Mouse (Mus musculus): ENCODE measurements around the gene Zbtb21.
"Not testable (repeated sequence)": the region's sequence is repeated elsewhere in the genome, so short reads cannot be mapped to it uniquely, and the experiment has no call there.

The Zbtb21 gene

DNA sequence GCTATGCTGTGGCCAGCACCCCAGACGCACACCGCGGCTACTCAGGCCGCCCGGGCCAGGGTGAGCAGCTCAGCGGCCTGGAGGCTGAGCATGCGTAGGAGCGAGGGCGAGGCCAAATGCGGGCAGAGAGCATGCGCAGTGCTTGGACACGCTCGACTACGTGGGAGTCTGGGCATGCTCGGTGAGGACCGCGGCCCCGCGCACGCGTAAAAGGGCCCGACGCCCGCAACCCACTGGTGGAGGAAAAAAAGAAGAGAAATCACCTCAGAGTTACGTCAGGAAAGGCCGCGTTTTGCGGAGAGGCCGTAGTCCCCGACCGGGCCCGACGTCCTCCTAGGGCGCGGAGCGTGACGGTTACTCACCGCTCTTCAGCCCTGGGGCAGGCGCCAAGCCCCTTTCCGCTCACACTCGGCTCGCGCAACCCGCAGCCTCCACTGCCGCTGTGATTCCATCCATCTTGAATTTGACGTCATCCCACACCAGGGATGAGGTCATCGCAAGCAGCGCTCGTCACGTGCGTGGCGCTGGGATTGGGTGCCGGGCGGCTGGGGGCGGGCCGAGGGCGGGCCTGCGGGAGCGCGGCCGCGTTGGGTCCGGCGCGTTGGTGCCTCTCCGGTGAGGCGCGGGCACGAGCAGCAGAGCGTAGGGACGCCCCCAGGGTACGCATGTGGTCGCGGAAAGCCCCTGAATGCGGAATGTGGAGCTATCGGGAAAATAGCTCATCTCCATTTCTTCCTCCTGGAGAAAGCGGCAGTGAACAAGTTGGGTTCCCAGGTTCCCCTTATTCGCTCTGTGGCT is at the start of gene Zbtb21, which contains the start of gene C2cd2:
Gene Zbtb21 (minus strand): TSS at position 472 of the 798 bp plus-strand sequence.
Gene C2cd2 (minus strand): TSS at position 448 of the 798 bp plus-strand sequence.
- no peak for DNase-seq (ENCODE audit: extremely low read depth, low read depth, low spot score)

DNA sequence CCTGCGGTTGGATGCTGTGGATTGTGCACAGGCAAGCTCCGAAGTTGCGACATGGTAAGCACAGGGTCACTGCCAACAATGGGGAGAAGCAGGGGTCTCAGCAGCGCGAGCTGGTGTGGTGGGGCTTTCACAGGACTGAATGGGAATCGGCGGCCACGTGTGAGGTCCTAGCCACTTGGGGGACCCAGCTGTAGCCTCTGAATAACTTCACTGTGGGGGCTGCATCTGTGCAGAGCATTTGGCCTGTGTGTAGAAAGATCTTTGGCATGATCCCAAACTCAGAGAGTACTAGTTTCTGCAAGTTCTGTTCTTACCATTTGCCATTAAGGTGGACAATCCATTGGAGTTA is 34.9 kb upstream of the Zbtb21 start:
- not testable (repeated sequence) for DNase-seq (ENCODE audit: extremely low read depth, low read depth, low spot score)

DNA sequence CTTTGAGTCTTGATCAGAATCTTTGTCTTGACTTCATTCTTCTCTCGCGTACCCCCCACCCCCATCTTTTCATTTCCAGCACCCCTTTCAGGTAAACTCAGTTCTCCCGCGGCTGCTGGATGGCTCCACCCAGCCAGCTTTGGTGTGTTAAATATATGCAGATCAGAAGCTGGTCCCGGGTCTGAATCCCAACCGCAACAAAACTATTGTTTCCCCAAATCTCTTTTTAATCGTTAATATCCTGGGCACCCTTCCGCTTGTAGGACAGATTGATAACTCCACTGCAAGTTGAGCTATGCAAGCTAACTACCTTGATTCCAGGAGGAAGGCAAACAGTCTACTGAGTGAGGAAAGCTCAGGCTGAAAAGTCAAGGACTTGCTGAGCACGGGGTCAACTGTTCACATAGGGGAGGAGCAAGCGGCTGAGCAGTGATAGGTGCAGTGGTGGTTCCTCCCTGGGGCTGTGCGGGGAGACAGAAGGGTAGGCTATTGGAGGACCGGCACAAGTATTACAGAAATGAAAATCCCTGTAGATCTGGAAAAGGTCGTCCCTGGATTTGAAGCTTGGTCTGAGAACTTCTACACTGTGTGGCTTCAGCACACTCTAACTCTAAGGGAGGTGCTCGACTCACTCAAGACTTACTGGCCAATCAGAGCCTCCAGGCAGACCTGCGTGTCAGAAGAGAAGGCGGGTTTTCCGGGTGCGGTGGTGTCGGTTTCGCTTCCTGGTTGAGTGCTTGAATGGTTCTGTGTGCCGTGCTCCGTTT is 34.4 kb upstream of the Zbtb21 start, which contains the start of gene B230307C23Rik:
Gene B230307C23Rik (plus strand): TSS at position 700 of the 767 bp plus-strand sequence.
- peak; percentile 54 for DNase-seq (ENCODE audit: extremely low read depth, low read depth, low spot score)

DNA sequence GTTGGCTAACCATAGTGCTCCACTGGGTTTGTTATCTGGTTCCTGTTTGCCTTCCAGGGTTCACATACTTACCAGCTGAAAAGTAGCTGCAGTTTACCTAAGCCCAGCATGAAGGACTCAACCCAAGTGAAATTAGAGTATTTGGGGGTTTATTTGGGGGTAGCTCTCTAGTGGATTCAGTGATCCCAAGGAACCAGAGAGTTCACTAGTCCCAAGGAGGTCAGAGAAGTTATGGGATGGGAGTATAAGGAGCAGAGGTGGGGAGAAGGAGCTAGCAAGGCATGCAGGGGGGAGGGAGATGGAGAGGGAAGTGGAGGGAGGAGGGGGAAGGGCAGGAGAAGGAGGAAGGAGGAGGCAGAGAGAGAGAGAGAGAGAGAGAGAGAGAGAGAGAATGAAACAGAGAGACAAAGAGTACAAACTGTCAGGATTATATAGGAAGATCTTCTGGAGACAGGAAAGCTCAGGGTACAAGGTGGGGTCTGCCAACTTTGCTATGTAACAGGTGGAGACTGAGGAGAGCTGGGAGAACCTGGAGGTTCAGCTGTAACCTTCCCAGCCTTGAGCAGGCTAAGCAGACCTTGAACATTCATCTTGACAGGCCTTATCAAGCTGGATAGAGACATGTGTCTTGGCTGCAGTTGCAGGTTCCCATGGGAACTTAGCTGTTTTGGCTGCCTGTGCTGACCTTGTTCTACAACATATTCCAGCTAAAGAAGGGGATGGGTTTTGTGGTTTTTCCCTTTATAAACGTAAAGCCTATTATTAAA is 33.6 kb upstream of the Zbtb21 start:
- no peak for DNase-seq (ENCODE audit: extremely low read depth, low read depth, low spot score)

DNA sequence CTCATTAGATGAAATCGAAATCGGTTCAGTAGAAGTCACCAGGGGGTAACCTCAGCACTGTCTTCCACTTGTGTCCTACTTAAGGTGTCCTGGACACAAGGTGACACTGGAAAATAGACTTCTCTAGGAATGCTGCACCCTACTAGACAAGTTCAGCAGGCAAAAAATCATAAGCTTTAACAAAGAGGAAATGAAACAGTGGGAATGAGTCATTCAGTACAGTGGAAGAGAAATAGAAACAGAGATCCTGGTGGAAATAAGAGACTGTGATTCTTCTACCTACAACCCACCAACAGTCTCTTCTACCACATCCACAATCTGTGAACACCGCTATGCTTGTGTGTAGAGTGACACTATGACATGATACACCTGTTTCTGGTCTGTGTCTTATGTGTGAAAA is 30.1 kb upstream of the Zbtb21 start:
- DNase-seq (ENCODE audit: extremely low read depth, low read depth, low spot score) = not testable (repeated sequence)

DNA sequence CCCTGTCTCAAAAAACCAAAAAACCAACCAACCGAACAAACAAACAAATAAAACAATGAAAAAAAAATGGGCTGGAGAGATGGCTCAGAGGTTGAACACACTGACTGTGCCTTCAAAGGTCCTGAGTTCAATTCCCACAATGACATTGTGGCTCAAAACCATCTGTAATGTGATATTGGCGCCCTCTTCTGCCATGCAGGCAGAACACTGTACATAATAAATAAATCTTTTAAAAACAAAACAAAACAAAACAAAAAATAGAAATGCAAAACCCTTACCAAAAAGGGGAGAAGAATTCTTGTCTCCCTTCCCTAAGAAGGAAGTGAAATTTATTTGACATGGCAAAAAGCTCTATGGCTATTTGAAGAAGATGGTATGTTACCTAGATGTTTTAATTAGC is 29.1 kb upstream of the Zbtb21 start:
- DNase-seq (ENCODE audit: extremely low read depth, low read depth, low spot score) = no peak

DNA sequence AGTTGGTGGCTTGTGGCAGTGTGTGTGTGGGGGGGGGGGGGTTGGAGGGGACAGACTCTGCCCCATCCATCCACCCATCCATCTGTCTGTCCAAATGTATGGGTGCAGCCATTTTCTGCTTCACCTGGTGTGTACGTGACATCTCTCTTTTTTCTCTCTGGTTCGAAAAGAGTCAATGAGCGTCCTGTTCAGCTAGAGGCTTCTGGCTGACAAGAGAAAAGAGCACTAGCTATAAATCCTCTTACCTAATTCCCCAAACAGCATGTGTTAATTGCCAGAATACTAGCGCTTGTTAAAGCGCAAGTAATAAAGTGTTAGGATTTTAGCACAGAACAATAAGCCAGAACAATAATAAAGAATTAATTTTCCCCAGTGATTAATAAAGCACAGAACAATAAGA is 22.2 kb upstream of the Zbtb21 start:
- DNase-seq (ENCODE audit: extremely low read depth, low read depth, low spot score) = no peak

DNA sequence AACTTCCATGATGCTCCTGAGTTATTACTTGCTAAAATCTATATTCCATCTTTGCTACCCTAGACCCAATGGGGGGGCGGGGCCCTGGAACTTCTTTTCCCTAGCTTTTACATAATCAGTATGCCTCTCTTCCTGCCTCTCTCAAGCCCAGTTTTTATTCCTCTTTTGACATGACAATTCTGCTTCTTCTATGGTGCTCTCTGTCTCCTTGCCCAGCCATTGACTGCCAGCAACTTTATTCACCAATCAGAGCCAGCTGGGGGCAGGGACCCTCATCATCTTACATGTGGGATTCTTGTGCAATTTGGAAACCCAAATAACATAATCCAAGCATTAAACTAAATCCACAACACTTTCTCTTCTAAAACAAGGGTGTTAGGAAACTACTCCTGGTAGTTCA is 18.9 kb upstream of the Zbtb21 start:
- DNase-seq (ENCODE audit: extremely low read depth, low read depth, low spot score) = no peak

DNA sequence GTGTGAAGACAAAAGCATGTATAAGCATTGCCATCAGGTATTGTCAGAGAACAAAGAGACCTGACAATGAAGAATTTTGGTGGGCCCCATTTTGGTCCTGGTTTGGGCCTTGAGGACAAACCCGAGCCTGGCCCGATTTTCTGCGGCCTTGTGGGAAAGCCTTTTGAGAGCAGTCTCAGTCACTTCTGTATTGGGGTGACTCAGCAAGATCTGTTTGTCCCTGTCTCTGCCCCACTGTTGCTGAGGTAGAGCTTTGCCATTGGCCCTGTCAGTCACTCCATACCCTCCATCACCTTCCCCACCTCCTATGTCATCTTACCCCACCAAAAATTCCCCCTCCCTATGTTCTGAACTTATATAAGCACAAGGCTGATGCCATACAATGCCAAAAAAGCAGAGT is 15.3 kb upstream of the Zbtb21 start:
- DNase-seq (ENCODE audit: extremely low read depth, low read depth, low spot score) = no peak

DNA sequence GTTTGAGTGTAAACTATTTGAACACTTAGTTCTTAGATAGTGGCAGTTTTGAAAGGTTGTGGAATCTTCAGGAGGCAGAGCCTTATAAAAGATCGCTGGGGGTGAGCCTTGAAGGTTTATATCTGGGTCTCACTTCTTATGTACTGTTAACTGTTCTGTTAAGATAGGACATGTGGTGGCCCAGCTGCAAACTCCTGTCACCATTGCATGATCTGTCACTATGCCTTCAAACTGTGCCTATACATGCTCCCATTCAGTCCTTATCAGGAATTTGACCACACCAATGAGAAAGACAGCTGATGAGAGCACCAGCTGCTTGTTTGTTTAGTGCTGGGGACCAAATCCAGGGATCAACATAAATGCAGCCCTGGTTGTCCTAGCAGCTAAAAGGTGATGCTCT is 14.9 kb upstream of the Zbtb21 start:
- DNase-seq (ENCODE audit: extremely low read depth, low read depth, low spot score) = no peak

DNA sequence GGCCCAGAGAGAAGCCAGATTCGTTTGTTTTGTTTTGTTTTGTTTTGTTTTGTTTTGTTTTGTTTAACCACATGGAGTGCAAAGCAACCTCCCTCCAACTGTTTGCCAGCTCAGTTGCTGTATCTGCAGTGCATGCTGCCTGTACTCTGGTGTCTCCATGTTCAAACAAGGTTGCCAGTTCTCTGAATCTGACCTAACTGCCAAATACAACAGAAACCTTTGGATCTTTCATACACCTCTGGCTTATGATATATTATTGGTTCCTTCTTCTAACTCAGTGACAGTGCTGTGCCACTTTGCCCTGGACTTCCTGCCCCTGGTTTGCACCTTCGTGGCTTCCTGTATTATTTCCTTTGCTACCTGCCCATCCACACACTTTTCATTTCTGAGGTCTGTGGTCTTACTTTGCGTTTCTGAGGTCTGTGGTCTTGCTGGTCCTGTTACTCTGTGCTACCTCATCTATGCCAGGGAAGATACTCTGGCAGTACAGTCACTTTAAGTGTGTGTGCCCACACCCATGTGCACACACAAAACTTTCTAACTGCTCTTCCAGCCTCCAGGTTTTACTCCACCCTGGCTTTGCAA is 1.6 kb upstream of the Zbtb21 start:
- DNase-seq (ENCODE audit: extremely low read depth, low read depth, low spot score) = no peak

DNA sequence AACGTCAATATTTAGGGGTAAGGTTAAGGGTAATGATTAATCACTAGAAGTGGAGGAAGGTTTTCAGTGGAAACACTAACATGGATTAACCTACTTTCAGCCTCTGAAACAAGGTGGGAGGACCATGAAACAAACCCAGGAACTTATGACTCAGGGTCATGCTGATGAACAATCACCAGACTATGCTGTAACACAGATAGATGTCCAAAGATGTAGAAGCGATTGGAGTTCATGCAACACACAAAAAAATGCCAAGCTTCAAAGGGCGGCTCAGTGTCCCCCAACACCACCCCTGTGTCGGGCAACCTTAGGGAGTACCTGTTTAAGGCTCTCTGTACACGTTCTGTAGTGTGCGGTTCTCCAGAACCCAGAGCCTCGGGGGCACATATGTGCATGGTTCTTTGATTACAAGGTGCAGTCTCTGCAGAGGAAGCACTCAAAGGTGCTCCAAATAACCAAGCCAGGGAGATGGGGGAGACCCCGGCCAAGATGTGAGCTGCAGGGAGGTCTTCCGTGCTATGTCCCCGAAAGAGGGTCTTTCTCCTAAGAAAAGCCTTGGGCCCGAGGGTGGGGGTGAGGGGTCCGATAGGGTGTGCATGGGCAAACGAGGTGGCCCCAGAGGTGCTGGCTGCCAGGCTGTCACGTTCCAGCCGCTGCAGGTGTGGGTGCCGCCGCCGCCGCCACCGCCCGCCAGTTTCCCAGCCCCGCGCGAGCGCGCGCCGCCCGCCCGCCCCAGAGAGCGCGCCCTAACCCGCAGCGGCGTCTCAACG is 856 bp downstream of the Zbtb21 start:
- DNase-seq (ENCODE audit: extremely low read depth, low read depth, low spot score) = no peak

DNA sequence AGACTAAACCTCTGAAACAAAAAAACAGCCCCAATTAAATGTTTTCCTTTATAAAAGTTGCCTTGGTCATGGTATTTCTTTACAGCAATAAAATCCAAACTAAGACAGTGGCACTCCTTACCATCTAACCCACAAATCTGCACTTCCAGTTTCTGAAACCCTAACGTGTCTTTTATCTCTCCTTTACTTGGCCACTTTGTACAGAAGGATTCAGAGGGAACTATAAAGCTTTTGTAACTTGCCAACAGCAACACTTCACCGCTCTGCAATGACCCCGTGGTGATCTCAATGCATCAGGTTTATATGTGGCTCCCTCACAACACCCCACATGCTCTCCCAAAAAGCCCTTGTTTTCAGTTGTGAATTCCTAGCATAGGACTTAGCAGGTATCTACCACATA is 2.1 kb downstream of the Zbtb21 start:
- DNase-seq (ENCODE audit: extremely low read depth, low read depth, low spot score) = no peak

DNA sequence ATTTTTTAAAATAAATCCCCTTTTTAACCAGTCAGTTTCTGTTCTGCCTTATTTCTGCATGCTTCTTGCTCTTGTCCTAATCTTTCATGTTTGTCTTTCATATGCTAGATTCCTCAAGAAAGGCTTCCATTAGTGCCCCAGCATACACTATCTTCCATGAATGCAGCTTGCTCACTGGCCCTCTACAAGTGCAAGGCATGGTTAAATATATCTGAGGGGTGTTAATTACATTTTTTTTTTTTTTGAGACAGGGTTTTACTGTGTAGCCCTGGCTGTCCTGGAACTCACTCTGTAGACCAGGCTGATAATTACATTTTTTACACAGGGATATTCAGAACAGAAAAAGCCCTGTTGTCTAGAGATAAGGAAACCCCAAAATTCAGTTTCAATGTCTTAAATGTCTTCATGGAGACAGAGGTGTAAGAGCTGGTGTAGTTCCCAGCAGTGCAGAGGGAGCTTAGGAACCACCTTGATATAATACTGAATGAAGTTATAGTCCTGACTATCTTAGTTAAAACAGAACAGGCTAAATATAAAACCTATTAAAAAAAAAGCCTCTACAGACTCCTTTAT is 3.9 kb downstream of the Zbtb21 start:
- DNase-seq (ENCODE audit: extremely low read depth, low read depth, low spot score) = no peak

DNA sequence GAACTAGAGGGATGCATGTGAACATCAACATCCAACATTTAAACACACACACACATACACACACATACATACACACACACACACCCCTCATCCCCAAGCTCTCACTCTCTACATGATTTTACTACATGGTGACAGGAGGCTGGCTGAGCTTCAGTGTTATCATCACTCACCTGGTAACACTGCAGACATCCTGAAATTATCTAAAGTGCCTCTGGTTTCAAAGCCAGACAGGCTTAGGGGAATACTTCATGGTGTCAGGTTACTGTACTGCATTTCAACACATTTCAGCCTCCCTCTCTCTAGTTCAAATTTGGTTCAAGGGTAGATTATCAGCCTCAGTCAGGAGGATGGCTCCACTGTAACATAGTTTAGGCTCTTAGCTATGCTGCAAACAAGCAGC is 4.8 kb downstream of the Zbtb21 start:
- no peak for DNase-seq (ENCODE audit: extremely low read depth, low read depth, low spot score)

DNA sequence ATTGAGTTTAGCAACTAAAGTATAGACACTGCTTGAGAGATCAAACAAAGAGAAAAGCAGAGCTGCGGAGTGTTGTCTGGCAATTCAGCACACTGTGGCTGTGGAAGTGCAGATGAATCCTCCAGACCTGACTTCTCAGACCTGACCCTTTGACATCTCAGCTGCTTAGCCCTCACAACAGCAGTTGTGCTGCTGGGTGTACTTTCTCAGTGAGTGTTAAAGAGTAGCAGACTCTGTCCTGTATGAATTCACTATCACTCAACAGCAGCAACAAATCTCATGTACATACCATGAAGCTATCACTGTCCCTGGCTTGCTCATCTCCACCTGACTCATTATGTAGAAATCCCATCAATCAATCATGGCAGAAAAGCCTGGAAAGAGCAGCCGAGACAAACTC is 6.4 kb downstream of the Zbtb21 start:
- no peak for DNase-seq (ENCODE audit: extremely low read depth, low read depth, low spot score)

DNA sequence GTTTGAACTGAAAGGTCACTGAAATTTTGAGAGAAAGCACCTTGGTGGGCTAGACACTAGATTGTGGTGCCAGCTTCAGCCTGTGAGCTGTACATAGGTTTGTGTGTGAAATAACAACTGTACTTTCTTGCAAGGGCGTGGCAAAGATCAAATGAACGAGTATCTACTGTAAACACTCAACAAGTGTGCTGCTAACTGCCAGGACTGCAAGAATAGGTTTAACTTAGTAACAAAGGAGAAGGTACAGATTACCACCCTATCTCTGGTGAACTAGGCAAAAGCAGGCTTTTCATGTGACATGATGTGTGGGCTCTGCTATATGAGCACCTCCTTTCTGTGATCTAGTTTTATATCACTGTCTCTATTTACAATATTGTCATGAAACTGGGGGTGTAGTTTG is 9.1 kb downstream of the Zbtb21 start:
- DNase-seq (ENCODE audit: extremely low read depth, low read depth, low spot score) = no peak

DNA sequence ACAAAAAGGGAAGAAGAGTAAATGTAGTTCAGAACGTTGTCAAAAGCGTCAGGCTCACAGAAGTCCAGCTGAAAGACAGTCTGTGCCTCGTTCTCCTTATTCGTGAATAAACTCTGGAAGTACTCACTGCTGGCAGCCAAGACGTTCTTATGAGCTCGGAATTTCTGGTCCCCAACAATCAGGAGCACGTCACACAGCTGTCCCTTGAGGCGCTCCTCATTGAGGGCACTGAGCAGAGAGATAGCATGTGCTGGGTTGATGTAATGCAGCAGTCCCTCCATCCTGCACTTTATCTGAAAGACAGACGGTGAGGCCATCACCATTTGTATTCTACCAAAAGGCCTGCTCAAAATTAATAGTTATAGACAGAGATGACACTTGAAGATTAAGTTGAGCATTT is 9.6 kb downstream of the Zbtb21 start:
- DNase-seq (ENCODE audit: extremely low read depth, low read depth, low spot score) = no peak

DNA sequence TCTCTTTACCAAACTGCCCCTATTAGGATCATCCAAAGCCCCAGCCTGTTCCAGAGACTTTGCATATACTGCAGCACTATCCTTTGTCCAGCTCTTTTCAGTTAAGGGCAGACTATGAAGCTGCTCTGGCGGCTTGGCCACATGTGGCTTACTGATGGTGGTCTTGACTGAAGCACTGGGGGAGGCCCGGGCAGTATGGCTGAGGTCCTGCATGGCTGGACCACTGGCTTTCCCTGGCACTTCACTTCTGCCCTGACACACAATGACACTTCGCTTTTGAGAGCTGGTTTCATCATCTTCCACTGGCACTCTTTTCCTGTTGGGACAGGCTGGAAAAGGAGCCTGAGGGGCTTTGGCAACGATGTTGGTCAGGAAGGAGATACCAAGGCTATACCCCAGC is 10.1 kb downstream of the Zbtb21 start:
- DNase-seq (ENCODE audit: extremely low read depth, low read depth, low spot score) = no peak

DNA sequence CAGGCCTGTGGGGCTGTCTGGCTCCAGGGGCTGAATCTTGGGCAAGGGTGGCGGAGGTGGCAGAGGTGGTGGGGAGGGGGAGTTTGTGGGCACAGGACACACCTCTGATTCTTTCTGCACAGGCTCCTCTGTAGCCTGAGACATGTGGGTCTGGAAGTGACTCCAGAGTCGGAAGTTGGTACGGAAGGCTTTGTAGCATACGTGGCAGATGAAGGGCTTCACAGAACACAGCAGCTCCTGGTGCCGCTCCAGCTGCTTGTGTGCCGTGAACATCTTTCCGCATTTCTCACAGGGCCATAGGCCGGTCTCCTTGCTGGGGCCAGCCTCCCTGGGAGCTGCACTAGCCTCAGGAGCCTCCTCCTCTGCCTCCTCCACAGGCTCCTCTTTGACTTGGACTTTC is 12.4 kb downstream of the Zbtb21 start:
- no peak for DNase-seq (ENCODE audit: extremely low read depth, low read depth, low spot score)
